Mouse (Mus musculus): Measurements from ENCODE around the gene Gtf2a2.

- no peak for TF ChIP-seq POLR2A (IDR thresholded peaks at IDR 0.05; ENCODE audit: control insufficient read depth, low read depth, low read length)
- no peak for TF ChIP-seq CTCF (IDR thresholded peaks at IDR 0.05; ENCODE audit: control insufficient read depth, insufficient read depth, insufficient replicate concordance, low read depth, low read length)
Observed at GRCm38 (mm10) chr9:70037988-70038387, 25.6 kb downstream of the Gtf2a2 start, which contains the start of gene Gcnt3.
